Mouse (Mus musculus) heart, postnatal 10 days (tissue): Measurements from ENCODE around the gene Hsph1. TPM values are rescaled to one million over a fixed set of nuclear protein-coding genes. Genes with fewer than 3 reads are reported as not detected.

Experiments
- DNase-seq, 2 experiments: peaks; one replicate each; pipeline ENCODE4 v3.0.0; 2021
- intact Hi-C: fragments of 180-260 bp; cut with DNase I; formaldehyde crosslinking; loops from one replicate; pipeline ENCODE4 v1.15.1; 2025
- total RNA-seq, 2 experiments: library from RNA; stranded (reverse); gene quantifications; 2 replicates each; pipeline ENCODE4 v1.2.3; 2021

Gene Hsph1
- 10 to 100 TPM; 14.2 to 20.8 TPM for total RNA-seq

DNA sequence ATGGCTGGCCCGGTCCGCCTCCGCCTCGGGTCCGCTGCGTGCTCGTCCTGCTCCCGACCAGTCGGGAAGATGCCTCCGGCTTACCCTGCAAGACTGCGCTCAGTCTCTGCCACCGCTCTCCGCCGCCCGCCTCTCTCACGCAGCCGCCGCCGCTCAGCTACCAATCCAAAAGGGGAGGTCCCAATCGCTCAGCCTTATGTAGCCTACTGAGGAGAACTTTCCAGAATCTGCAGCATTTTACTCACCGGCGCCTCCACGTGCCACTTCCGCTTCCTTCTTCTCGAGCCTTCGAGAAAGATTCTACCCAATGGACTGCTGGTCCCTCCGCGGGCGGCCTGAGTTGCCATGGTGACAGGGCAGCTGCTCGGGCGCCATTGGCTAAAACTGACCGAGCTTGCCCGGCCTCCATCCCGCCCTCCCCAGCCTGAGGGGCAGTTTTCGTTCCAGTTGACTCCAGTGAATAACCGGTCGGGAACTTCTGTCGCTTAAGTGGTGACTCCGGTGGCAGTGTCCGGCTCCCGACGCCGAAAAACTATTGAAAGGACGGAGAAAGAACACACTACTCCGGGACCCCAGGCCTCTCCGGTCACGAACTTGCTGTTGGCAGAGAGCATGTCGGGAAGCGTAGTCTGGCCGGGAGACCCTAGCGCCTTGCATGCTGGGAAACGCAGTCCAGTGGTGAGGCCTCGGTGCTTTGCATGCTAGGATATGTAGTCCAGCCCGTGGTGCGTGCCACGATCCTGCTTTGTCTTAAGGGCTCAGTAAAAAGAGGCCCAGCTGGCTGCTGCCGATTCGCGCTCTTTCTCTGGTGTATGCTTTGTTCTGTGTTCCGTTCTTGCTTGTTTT, at the start of gene Hsph1:
Hsph1 (minus strand) TSS at position 302 of the 846 bp plus-strand sequence.
- intact Hi-C loops, result loop anchor here (5.0 kb wide), 1 partner anchor 41 kb away; the partner anchor contains the start of gene B3glct

DNA sequence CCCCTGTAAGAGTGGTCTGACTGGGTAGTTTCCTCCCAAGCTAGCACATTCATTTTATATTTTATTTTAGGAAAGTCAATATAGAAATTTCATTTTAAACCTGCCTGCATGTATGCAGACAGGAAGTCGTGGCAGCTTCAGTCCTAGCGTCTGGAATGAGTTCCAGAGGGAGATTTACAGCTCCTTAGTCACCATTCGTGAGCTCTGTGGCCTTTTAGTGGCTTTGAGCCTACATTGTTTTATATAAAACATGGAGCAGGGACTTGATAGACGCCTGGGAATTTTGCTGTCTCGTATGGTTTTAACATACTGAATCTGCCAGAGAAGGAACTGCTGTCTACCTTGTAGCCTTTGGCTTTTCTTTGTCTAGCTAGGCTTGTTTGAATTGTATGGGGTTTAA, 44.8 kb upstream of the Hsph1 start:
- no peak for DNase-seq

More for the DNA sequence above, at the start of gene Hsph1:
- peak; percentile 98 for DNase-seq

DNA sequence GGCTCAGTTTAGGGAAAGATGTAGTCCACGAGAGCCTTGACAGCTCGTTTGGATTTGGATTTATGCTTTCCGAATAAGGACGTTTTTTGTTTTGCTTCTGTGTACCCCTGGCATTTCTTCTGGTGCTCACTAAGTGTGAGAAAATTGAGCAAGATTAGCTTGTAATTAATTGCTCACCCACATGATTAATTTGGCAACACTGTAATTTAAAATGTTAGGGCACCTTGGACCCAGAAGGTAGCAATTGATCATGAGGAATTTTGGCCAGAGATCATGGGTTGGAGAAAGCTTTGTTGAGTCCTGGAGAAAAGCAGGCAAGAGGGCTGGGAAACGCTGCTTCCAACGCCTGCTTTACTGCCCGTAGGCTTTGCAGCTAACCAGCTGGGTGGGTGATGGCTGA, 43.7 kb upstream of the Hsph1 start:
- DNase-seq, result no peak
- intact Hi-C loops, result loop anchor here (5.0 kb wide), 1 partner anchor 43 kb away; the partner anchor contains the start of gene Hsph1

More for the DNA sequence above, 44.8 kb upstream of the Hsph1 start:
- intact Hi-C loops, result no loop called here

DNA sequence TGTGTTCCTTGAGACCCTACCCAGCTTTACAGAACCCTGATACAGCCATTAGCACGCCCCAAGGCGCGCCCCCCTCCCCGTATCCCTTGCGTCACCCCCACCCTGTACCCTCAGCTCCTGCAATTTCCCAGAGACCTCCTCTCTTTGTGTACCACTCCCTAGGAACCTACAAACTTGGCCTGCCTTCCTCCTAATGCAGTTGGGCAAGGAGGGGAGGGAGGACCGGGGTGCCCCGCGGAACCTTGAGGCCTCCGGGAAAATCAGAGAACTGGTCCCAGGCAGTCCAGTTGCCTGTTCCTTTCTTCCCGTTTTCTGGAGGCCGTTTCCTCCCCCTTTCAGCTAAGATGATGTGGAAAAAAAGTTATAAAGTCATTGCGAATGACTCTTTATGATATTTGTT, 43.2 kb upstream of the Hsph1 start:
- DNase-seq, result no peak
- intact Hi-C loops, result loop anchor here (5.0 kb wide), 1 partner anchor 42 kb away; the partner anchor contains the start of gene Hsph1

DNA sequence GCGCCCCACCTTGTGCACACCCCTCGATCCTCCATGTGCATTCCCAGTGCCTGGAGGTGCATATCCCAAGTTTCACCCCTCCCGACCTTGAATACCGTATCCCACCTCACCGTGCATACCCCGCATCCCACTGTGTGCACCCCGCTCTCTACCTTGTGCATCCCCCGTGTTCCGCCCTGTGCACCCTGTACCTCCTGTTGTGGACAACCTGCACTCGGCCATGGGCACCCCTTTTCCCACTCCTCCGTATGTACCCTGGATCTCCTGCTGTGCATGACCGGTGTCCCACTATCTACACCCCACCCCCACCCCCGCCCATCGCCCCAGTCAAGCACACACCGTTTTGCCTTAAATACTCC, 42.8 kb upstream of the Hsph1 start:
- intact Hi-C loops, result loop anchor here (5.0 kb wide), 1 partner anchor 42 kb away; the partner anchor contains the start of gene Hsph1
- DNase-seq, result no peak

DNA sequence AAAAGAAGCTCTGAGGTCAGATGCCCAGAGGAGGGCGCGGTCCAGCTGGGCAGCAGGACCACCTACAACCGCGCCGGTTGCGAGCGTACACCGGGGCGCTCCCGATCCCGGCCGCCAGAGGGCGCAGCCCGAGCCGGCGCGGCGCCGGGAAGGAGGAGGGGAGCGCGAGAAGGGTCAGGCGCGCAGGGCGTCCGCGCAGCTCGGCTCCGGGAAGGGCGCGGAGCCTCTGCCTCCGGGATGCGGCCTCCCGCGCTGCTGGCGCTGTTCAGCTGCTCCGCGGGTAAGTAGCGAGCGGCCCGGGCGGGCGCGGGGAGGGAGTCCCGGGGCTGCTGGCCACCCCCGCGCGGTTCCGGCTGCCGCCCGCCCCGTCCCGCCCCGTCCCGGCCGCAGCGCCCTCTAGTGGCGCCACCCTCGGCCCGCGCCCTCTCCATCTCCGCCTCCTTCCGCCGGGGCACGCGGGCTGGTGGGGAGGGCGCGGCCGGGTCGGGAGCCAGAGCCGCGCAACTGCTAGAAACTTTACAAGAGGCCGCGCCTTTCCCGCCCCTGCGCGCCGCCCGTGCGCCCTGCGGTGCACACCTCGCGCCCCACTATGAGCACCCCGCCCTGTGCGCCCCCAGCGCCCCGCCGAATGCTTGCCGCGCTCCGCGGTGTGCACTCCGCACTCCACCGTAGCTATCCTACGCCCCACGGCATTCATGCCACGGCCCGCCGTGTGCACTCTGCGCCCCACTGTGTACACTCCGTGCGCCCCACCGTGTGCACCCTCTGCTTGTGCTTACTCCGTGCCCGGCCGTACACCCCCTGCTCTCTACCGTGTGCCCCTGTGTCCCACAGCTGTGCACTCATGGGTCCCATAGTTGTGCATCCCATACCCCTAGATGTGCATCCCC, 42.2 kb upstream of the Hsph1 start, which contains the start of gene B3glct:
B3glct (plus strand) TSS at position 131 of the 890 bp plus-strand sequence.
- DNase-seq, result peak; percentile 89
- intact Hi-C loops, result loop anchor here (5.0 kb wide), 1 partner anchor 41 kb away; the partner anchor contains the start of gene Hsph1

DNA sequence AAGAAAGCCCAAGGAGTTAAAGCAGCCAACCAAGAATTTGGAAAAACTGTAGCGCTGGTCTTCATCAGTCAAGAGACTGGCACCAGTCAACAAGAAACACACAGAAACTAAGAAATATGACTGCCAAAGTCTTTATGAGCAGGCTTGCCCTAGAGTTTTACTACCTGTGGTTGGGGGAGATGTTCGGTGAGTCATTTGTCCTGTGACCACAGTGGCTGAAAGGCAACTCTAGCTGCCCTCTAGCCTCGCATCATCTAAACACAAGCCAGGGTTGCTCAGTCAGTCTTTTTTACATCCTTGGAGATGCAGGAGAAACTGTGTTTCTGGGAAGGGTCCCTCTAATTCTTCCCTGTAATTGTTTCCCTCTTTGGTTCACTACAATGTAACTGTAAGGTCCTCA, 41.0 kb upstream of the Hsph1 start:
- intact Hi-C loops, result loop anchor here (5.0 kb wide), 1 partner anchor 40 kb away; the partner anchor contains the start of gene Hsph1
- no peak for DNase-seq

DNA sequence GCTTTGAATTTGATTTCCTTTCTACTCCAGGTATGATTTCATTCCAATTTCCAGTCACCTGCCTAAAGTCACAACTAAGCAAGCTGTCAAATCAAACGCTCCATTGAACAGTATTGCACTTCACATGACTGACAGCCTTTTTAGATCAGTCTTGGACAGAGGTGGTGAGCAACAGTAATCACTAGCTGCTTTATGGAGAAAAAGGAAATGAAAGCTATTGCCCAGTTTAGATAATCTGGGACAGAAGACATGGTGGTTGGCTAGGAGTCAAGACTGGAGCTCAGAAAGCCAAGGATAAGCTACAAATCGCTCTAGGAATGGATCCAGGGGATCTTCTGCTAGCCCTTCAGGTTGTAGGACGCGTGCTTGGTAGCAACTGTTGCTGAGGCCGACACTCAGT, 27.2 kb upstream of the Hsph1 start:
- DNase-seq, result no peak
- intact Hi-C loops, result no loop called here

DNA sequence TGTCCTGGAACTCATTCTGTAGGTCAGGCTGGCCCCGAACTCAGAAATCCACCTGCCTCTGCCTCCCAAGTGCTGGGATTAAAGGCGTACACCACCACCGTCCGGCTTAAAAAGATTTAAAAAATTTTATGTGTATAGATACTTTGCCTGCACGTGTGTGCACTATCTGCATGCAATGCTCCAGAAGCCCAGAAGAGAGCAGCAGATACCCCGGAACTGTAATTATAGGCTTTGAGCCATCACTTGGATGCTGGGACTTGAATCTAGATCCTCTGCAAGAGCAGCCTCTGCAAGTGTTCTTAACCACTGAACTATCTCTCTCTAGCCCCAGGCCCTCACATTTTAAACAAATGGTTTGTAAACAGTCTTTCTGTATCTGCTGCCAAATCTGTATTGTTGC, 26.8 kb upstream of the Hsph1 start:
- DNase-seq, result no peak
- intact Hi-C loops, result no loop called here

DNA sequence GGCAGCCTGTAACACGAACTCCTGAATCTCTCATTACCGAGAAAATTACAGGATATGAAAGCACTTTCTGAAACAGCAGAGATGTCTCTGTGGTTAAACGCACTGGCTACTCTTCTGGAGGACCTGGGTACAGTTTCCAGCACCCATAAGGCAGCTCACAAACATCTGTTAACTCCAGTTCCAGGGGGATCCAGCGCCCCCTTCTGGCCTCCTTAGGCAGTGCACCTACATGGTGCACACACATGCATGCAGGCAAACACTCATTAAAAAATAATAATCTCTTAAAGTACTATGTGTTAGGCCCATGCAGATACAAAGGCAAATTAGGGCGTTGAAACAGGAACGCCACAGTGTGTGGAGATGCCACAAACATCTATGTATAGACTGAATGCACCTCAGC, 25.3 kb upstream of the Hsph1 start:
- intact Hi-C loops, result no loop called here
- DNase-seq, result no peak

DNA sequence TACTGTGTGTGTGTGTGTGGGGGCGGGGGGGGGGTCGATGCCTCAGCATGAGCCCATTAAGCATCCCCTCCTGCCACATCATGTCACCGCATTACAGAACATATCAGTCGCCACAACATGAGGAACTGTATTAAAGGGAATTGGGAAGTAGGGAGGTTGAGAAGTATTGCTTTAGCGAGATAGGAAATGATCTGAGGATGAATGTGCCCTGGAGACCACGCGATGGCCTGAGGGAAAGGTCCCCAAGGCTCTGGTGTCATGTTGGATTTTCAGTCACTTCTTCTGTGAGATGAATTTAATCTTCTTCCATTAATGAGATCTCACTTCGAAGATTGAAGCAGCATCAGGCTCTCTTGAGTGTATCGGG, 23.2 kb upstream of the Hsph1 start:
- intact Hi-C loops, result no loop called here
- DNase-seq, result no peak

DNA sequence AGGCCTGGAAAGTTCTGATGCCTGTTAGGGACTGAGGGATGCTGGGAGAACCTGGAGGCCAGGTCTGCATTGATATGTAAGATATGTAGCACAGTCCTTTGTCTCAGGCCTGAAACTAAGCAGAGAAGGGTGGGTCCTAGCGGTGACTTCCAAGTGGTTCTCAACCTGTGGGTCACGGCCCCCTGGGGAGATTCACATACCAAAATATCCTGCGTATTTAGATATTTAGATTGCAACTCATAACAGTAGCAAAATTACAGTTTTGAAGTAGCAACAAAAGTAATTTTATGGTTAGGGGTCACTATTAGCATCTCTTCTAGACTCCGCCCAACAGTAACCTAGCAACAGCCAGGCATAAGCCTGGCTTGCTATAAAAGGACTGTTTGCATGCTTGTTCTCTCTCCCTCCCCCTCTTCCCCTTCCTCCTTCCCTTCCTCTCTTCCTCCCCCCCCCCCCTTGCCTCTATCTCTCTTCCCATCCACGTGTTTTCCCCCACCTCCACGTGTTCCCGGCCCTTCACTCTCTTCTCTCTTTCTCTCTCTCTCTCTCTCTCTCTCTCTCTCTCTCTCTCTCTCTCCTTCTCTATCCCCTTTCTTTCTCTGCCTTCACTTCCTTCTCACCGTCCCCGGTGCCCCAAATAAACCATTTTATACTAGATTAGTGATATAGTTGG, 22.7 kb upstream of the Hsph1 start:
- intact Hi-C loops, result no loop called here
- no peak for DNase-seq

DNA sequence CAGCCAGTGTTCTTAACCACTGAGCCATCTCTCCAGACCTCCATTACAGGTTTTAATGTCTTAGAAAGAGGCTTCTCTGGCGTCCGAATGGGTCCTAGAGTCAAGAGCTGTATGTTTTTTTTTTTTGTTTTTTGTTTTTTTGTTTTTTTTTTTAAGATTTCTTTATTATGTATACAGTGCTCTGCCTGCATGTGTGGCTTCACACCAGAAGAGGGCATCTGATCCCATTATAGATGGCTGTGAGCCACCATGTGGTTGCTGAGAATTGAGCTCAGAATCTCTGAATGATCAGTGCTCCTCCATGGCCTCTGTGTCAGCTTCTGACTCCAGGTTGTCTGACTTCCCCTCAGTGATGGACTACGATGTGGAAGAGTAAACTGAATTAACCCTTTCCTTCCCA, 21.8 kb upstream of the Hsph1 start:
- intact Hi-C loops, result no loop called here
- no peak for DNase-seq

DNA sequence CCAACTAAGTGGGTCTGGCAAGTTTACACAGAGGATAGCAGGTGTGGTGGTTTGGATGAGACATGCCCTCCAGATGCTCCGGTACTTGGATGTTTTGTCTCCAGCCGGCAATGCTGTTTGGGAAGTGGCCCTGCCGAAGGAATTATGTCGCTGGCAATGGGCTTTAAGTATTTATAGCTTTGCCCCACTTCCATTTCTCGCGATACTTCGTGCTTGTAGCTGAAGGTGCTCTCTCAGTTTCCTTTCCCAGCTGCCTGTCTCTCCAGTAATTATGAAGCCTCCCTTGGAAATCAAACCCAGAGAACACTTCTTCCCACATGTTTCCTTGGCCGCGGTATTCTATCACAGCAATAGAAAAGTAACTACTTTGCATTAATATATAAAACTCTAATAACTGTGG, 19.5 kb upstream of the Hsph1 start:
- intact Hi-C loops, result no loop called here
- no peak for DNase-seq

DNA sequence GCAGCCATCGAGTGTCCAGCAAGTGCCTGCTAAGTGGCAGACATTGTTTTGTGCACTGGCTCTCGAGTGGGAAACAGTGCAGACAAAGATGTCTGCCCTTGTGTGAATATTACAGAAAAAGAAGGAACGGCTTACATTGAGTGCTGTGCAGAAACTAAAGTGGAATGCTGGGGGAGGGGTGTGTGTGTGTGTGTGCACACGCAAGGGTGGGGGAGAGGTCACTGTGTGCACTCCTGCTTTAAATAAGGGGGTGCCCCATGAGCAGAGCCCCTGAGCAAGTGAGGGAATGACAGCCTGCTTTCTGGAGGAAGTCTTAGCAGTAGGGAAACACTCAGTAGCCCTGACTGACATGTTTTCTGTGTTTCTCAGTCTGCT, 14.0 kb upstream of the Hsph1 start:
- intact Hi-C loops, result no loop called here

DNA sequence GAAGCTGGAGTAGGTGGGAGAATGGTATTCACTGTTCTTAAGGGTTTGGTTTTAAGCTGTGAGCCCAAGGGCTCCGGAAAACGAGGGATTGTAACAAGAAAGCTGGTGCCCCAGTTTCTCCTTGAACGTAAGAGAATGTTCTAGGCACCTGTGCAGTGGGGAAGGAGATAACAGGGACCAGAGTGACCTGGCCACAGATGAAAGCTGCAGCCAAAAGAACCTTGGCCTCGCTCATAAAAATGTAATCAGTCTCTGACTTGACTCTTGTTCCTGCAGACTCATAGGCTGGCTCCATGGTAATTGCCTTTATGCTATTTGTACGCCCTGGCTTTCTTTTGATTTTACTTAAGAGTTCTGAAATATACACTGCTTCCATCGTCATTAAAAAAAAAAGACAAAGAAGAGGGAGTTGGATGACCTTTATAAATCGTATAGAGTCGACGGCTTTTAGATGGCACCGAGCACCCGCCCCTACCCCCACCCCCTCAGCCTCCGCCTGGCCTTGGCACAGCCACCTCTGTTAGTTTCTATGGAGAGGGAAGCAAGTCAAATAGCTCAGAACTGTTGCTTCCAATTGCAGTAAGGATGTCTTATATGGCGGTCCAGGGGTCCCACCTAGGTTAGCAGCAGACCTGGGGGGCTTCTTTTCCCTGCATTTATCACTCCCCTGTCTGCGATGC, 13.5 kb upstream of the Hsph1 start:
- DNase-seq, result no peak
- intact Hi-C loops, result loop anchor here (10.0 kb wide), 1 partner anchor 205 kb away; no protein-coding TSS in a partner anchor

More for the DNA sequence above, 14.0 kb upstream of the Hsph1 start:
- no peak for DNase-seq

DNA sequence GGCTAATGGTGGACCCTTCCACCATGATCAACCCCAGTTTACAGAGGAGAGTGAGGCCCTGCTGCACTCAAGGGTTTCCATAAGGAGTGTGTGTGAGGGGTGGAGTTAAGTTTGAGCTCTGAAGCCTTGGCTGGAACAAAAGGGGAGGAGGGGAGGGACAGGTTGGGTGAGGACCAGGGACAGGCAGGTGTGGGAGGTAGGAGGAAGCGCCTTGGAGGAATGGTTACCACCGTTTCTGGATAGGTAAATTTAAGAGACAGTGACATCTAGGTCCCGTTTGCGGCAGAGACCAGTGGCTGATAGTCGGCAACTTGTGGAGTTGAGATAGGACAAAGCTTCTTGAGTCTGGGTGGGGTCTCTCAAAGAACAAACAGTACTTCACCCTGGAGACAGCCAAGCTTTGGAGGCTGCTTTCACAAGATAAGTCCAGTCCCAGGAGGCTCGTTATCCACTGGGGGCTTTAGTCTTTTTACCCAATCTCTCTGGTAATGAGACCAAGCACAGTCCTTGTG, 12.8 kb upstream of the Hsph1 start:
- intact Hi-C loops, result loop anchor here (10.0 kb wide), 1 partner anchor 206 kb away; no protein-coding TSS in a partner anchor
- no peak for DNase-seq

DNA sequence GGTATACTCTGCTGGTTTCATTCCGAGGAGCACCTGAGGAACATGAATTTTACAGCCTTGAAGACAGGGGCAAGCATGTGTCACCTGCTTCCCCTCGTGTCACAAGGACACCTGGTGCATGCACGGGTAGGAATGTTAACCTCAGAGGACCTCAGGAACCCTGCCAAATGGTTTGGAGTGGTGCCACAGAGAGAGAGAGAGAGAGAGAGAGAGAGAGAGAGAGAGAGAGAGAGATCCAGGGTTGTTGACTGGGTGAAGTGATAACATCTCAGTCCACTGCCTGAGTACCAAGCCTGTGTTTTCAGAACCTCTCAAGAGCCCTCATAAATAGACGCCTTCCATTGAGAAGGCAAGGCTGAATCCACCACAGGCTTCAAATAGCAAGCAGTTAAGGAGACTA, 12.0 kb upstream of the Hsph1 start:
- DNase-seq, result peak; percentile 33 to 49
- intact Hi-C loops, result loop anchor here (10.0 kb wide), 1 partner anchor 207 kb away; no protein-coding TSS in a partner anchor

DNA sequence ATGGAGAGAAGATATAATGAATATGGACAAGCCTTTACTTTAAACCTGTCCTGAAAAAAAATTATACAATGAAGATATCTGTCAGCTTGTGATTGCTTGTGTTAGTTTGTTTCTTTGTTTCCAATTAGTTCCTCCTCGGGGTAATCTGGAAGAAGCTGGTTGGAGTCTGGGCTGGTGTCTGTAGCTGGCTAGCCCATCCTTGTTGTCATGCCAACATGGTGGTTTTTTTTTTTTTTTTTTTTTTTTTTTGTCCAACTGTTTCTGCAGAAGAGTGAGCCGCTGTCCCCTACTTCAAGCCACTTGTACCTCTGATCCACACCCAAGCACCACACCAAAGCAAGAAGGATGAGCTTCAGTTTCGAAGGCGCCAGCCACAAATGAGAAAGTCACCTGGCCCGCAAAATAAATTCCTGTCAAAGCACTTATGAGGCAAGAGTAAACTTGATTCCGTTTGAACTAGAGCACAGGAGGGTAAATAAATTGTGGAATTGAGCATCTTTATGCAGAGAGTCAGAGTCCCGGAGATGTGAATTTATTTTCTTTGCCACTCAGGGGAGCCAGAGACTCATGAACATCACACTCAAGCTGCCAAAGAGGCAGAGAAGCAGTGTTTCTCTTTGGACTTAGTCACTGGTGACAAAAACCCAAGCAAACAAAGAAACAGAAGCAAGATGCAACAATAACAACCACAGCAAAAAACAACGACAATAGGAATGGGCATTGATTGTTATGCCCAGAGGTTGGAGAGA, 11.4 kb upstream of the Hsph1 start:
- intact Hi-C loops, result loop anchor here (10.0 kb wide), 1 partner anchor 207 kb away; no protein-coding TSS in a partner anchor
- DNase-seq, result no peak
